ENCODE assay signal across 7 mouse cellular contexts in genomic region chr2:168050000-168050942, GRCm38 (mm10). TPM values are rescaled to one million over a fixed set of nuclear protein-coding genes. Genes with fewer than 3 reads are reported as not detected.
DNase-seq lines count a peak whose midpoint lies in the region; TF ChIP-seq lines count a peak whose summit lies in the region.

No protein-coding gene starts in this region.

- TF ChIP-seq POLR2A in heart, adult 2 months (IDR thresholded peaks at IDR 0.05; ENCODE audit: insufficient read depth, low read depth, low read length) = no peak
- TF ChIP-seq POLR2A in kidney, adult 2 months (IDR thresholded peaks at IDR 0.05; ENCODE audit: low read depth, low read length) = no peak

- no peaks in the 10 kb centered on the region for H3K9me3 ChIP-seq in ES-E14 (ENCODE audit: control insufficient read depth, insufficient read depth, low read depth, low read length)

- no peaks in the 10 kb centered on the region for H3K79me2 ChIP-seq in heart, adult 2 months (replicated peaks; ENCODE audit: control insufficient read depth, insufficient read depth, low read length)

- H3K27ac ChIP-seq in ES-E14 (ENCODE audit: insufficient read depth, low read depth, low read length, poor library complexity, severe bottlenecking) = no peak overlapping the region
- no peak overlapping the region for H3K27ac ChIP-seq in heart, adult 2 months
- peak overlapping the region; percentile 53 for H3K27ac ChIP-seq in kidney, adult 2 months (ENCODE audit: insufficient read depth, low read depth, low read length)

- peaks cover 5% of the 10 kb centered on the region for H3K27me3 ChIP-seq in heart, adult 2 months (ENCODE audit: control insufficient read depth, insufficient read depth, low read length)
- H3K27me3 ChIP-seq in kidney, adult 2 months (replicated peaks; ENCODE audit: control insufficient read depth, insufficient read depth, low read length) = no peaks in the 10 kb centered on the region

- TF ChIP-seq CTCF in heart, adult 2 months (IDR thresholded peaks at IDR 0.05) = no peak
- no peak for TF ChIP-seq CTCF in kidney, adult 2 months (conservative IDR thresholded peaks at IDR 0.05; ENCODE audit: insufficient read depth, insufficient read length, low read depth, low read length)

- no peaks in the 10 kb centered on the region for H3K36me3 ChIP-seq in ES-E14 (ENCODE audit: control insufficient read depth, insufficient read depth, low read length, poor library complexity, severe bottlenecking)
- no peaks in the 10 kb centered on the region for H3K36me3 ChIP-seq in heart, adult 2 months (ENCODE audit: control insufficient read depth, insufficient read depth, low read length)
- no peaks in the 10 kb centered on the region for H3K36me3 ChIP-seq in kidney, adult 2 months (ENCODE audit: control insufficient read depth, insufficient read depth, low read length)

- peaks cover 0 to 11% of the 10 kb centered on the region in 2 experiments; a peak in 1 of 4 replicates for H3K4me1 ChIP-seq in ES-E14 (ENCODE audit: control insufficient read depth in 2 of 2, insufficient read depth in 2 of 2, low read length in 2 of 2, poor library complexity in 1 of 2)
- H3K4me1 ChIP-seq in heart, adult 2 months (ENCODE audit: control insufficient read depth, insufficient read depth, low read length) = 0 out of 2 replicates have a peak, but pooled peaks cover 1% of the 10 kb centered on the region
- peaks cover 8% of the 10 kb centered on the region for H3K4me1 ChIP-seq in kidney, adult 2 months (ENCODE audit: control insufficient read depth, insufficient read depth, low read length)

- intact Hi-C loops in heart, adult 2 months (cut with DNase I) = no loop called here

- H3K4me3 ChIP-seq in ES-E14 (ENCODE audit: insufficient read depth in 1 of 2, low read depth in 1 of 2, low read length in 2 of 2, poor library complexity in 1 of 2, severe bottlenecking in 1 of 2) = peak overlapping the region; percentile 54 to 73
- H3K4me3 ChIP-seq in heart, adult 2 months = peak overlapping the region; percentile 46
- H3K4me3 ChIP-seq in kidney, adult 2 months (ENCODE audit: insufficient read depth, low read depth, low read length) = peak overlapping the region; percentile 39

- peak overlapping the region; percentile 64 for H3K9ac ChIP-seq in ES-E14 (ENCODE audit: insufficient read depth, low read depth, low read length, poor library complexity, severe bottlenecking)
- H3K9ac ChIP-seq in heart, adult 2 months (ENCODE audit: low read depth, low read length) = peak overlapping the region; percentile 30

- 2% methylated on average over 56 of the region's 56 CpGs for WGBS in heart, adult 2 months
- 5% methylated on average over 56 of the region's 56 CpGs for WGBS in kidney, adult 2 months

- no peak for TF ChIP-seq EP300 in heart, adult 2 months (IDR thresholded peaks at IDR 0.05; ENCODE audit: insufficient read depth, low read depth, low read length)

- no peak for DNase-seq in ES-E14 (ENCODE audit: low read depth, low spot score)
- DNase-seq in adrenal gland, postnatal 14 days = peak; percentile 68
- DNase-seq in heart, adult 2 months = peak; percentile 45 to 55
- DNase-seq in kidney, adult 2 months = peak; percentile 74
- peak; percentile 34 for DNase-seq in lung, postnatal 14 days
- DNase-seq in frontal cortex, postnatal 25 days (ENCODE audit: low spot score in 2 of 2) = no peak
- no peak for DNase-seq in layer of hippocampus, postnatal 14 days (ENCODE audit: low spot score in 2 of 2)

- in situ Hi-C loops in ES-E14 (cut with MboI; ENCODE audit: low sequenced_read_pairs in 2 of 2, unreplicated experiment in 2 of 2) = no loop called here

TF ChIP-seq in ES-E14, 5 proteins besides CTCF, POLR2A, EP300 and RAD21:
- TF ChIP-seq CHD2 (IDR thresholded peaks at IDR 0.05; ENCODE audit: low read depth, low read length) (no peak), MAFK (IDR thresholded peaks at IDR 0.05; ENCODE audit: insufficient read depth, low read depth, low read length) (no peak), ZC3H11A (IDR thresholded peaks at IDR 0.05; ENCODE audit: borderline replicate concordance, low read depth, low read length) (no peak), ZNF384 (IDR thresholded peaks at IDR 0.05; ENCODE audit: low read depth, low read length) (no peak), HCFC1 (IDR thresholded peaks at IDR 0.05; ENCODE audit: borderline replicate concordance, insufficient read depth, low read length) (no peak)

RNA-seq across cellular contexts. Expression of gene Pard6b, which starts 30.5 kb away (rescaled TPM):
- 11.6 and 15.3 TPM in 2 replicates for total RNA-seq in ES-E14 (2012; rRNA removed)
- 1.7 and 1.9 TPM in 2 replicates for total RNA-seq in adrenal gland, postnatal 14 days (2021)
- total RNA-seq in heart, adult 2 months (2021) = 1 to 10 TPM; 2.0 to 2.2 TPM
- polyA plus RNA-seq in heart, adult 2 months (2012; rRNA removed) = 2.4 TPM in 2 replicates
- 41.0 and 44.4 TPM in 2 replicates for polyA plus RNA-seq in kidney, adult 2 months (2012; rRNA removed)
- total RNA-seq in layer of hippocampus, postnatal 14 days (2021) = 1 to 10 TPM; 3.4 to 5.3 TPM

RNA-seq across cellular contexts. Expression of gene Ripor3, which starts 39.9 kb away (rescaled TPM):
- 0.32 and 0.98 TPM in 2 replicates for total RNA-seq in ES-E14 (2012; rRNA removed)
- 2.6 and 5.3 TPM in 2 replicates for total RNA-seq in adrenal gland, postnatal 14 days (2021)
- under 1 TPM; 0.21 to 0.36 TPM for total RNA-seq in heart, adult 2 months (2021)
- polyA plus RNA-seq in heart, adult 2 months (2012; rRNA removed) = 0.79 and 1.5 TPM in 2 replicates
- polyA plus RNA-seq in kidney, adult 2 months (2012; rRNA removed) = 12.3 and 13.0 TPM in 2 replicates
- under 1 TPM; 0.14 to 0.21 TPM for total RNA-seq in layer of hippocampus, postnatal 14 days (2021)

Comparison
In these comparisons a context has a peak if more than half of its experiments do, and no peak if none do; other contexts are left out.
1. DNase-seq: peak in adrenal gland, postnatal 14 days (single experiment), heart, adult 2 months (2 of 2), kidney, adult 2 months (single experiment) and lung, postnatal 14 days (single experiment); none in ES-E14 (single experiment), frontal cortex, postnatal 25 days (0 of 2) and layer of hippocampus, postnatal 14 days (0 of 2).
2. Peak in every context shown above with its lines, with median percentiles within 50 percentile points of each other: H3K4me3 ChIP-seq.